Mouse (Mus musculus) layer of hippocampus, postnatal 36 days (tissue): ENCODE measurements around the gene Ushbp1. TPM values are rescaled to one million over a fixed set of nuclear protein-coding genes. Genes with fewer than 3 reads are reported as not detected.

ENCODE experiments used
- DNase-seq, 2 experiments: peaks; one replicate each; pipeline ENCODE4 v3.0.0; 2022
- total RNA-seq, 2 experiments: library from RNA; stranded (reverse); gene quantifications; 2 replicates each; pipeline ENCODE4 v1.2.3; 2021

Gene Ushbp1
- total RNA-seq, 2 experiments from 2014 or later = 3.6 to 5.1 TPM

- DNase-seq = no peak
Measured at GRCm38 (mm10) chr8:71392871-71393270, 2.7 kb downstream of the Ushbp1 start.

- no peak for DNase-seq
Measured at GRCm38 (mm10) chr8:71392391-71392790, 3.2 kb downstream of the Ushbp1 start.

- no peak for DNase-seq
Measured at GRCm38 (mm10) chr8:71391696-71392095, 3.9 kb downstream of the Ushbp1 start.

GRCm38 (mm10) chr8:71388267-71388666 is 7.3 kb downstream of the Ushbp1 start:
- DNase-seq = no peak

- DNase-seq = no peak
Measured at GRCm38 (mm10) chr8:71385212-71385835, 10.3 kb downstream of the Ushbp1 start.

- no peak for DNase-seq
Measured at GRCm38 (mm10) chr8:71383860-71384259, 11.7 kb downstream of the Ushbp1 start.

- no peak for DNase-seq
Measured at GRCm38 (mm10) chr8:71383396-71383795, 12.2 kb downstream of the Ushbp1 start.

GRCm38 (mm10) chr8:71381971-71382961 is 13.3 kb downstream of the Ushbp1 start:
- peak; percentile 69 for DNase-seq

GRCm38 (mm10) chr8:71381421-71381970 is 14.1 kb downstream of the Ushbp1 start, which contains the start of gene Nr2f6:
TSS of gene Nr2f6 (minus strand) at chr8:71381960.
- peak in 1 of 2 experiments; percentile 50 for DNase-seq

GRCm38 (mm10) chr8:71380178-71381171 is 15.1 kb downstream of the Ushbp1 start:
- DNase-seq = no peak

- no peak for DNase-seq
Measured at GRCm38 (mm10) chr8:71379512-71380075, 16.0 kb downstream of the Ushbp1 start.

GRCm38 (mm10) chr8:71379008-71379407 is 16.6 kb downstream of the Ushbp1 start:
- DNase-seq = no peak

- DNase-seq = no peak
Measured at GRCm38 (mm10) chr8:71376423-71377030, 19.1 kb downstream of the Ushbp1 start.

GRCm38 (mm10) chr8:71375581-71376422 is 19.8 kb downstream of the Ushbp1 start:
- peak in 1 of 2 experiments; percentile 55 for DNase-seq

GRCm38 (mm10) chr8:71374616-71375206 is 20.9 kb downstream of the Ushbp1 start:
- no peak for DNase-seq

- no peak for DNase-seq
Measured at GRCm38 (mm10) chr8:71373000-71373399, 22.6 kb downstream of the Ushbp1 start.

GRCm38 (mm10) chr8:71372427-71372826 is 23.2 kb downstream of the Ushbp1 start:
- DNase-seq = no peak

GRCm38 (mm10) chr8:71371236-71371848 is 24.3 kb downstream of the Ushbp1 start, which contains the start of gene Ocel1:
TSS of gene Ocel1 (plus strand) at chr8:71371298.
- peak; percentile 94 to 98 for DNase-seq

- DNase-seq = no peak
Measured at GRCm38 (mm10) chr8:71370711-71371235, 24.8 kb downstream of the Ushbp1 start.
